Mouse (Mus musculus) lung, embryonic 14.5 days (tissue): ENCODE results near the gene Natd1. TPM values are rescaled to one million over a fixed set of nuclear protein-coding genes. Genes with fewer than 3 reads are reported as not detected.

ENCODE experiments used
- ATAC-seq: fragments of 200-750 bp; cut with Nextera tagmentation; 2 replicates; pipeline ENCODE4 v1.8.0; 2017; ENCODE audit warnings: mild to moderate bottlenecking, moderate TSS enrichment, moderate library complexity; ENCODE audit not compliant: insufficient read depth
- DNase-seq: peaks from one replicate; pipeline ENCODE4 v3.0.0-alpha.2; 2015
- H3K27ac ChIP-seq: fragments of 300-500 bp; sonication (generic); 2 replicates; pipeline ENCODE4 v1.5.1; 2014; ENCODE audit warnings: low read depth, mild to moderate bottlenecking, moderate library complexity
- H3K27me3 ChIP-seq: fragments of 300-500 bp; sonication (generic); 2 replicates; pipeline ENCODE4 v1.6.1; 2014; ENCODE audit warnings: low read length, control low read depth; ENCODE audit not compliant: insufficient read depth
- H3K36me3 ChIP-seq: fragments of 300-500 bp; sonication (generic); 2 replicates; pipeline ENCODE4 v1.6.1; 2014; ENCODE audit warnings: control low read depth; ENCODE audit not compliant: insufficient read depth
- H3K4me1 ChIP-seq: fragments of 300-500 bp; sonication (generic); 2 replicates; pipeline ENCODE4 v1.6.1; 2014; ENCODE audit warnings: antibody characterized with exemption, control low read depth; ENCODE audit not compliant: insufficient read depth
- H3K4me2 ChIP-seq: fragments of 300-500 bp; sonication (generic); 2 replicates; pipeline ENCODE4 v1.6.1; 2014; ENCODE audit warnings: mild to moderate bottlenecking
- H3K4me3 ChIP-seq: fragments of 300-500 bp; sonication (generic); 2 replicates; pipeline ENCODE4 v1.5.1; 2014; ENCODE audit warnings: low read depth, low read length
- H3K9ac ChIP-seq: fragments of 300-500 bp; sonication (generic); 2 replicates; pipeline ENCODE4 v1.6.1; 2014
- H3K9me3 ChIP-seq: fragments of 300-500 bp; sonication (generic); 2 replicates; pipeline ENCODE4 v1.6.1; 2016; ENCODE audit warnings: low read depth, low read length, control low read depth
- CTCF ChIP-seq: IDR thresholded peaks from 2 replicates; pipeline ENCODE4 v1.5.1; 2016; ENCODE audit warnings: antibody characterized with exemption, low read depth
- WGBS: fragments of 180-500 bp; shearing (Covaris S2); extraction: QIAGEN DNeasy Blood & Tissue Kit; methylation state at CpG from one replicate; pipeline ENCODE4 v1.1.7; 2014; 5-methylcytosine and 5-hydroxymethylcytosine counted together
- polyA plus RNA-seq: library from polyadenylated mRNA; unstranded; fragments of >200 nt; fragmentation: Nextera tagmentation; extraction: Ambion mirVana; gene quantifications from 2 replicates; pipeline ENCODE4 v1.2.1, GENCODE M21; 2014

Gene Natd1
- polyA plus RNA-seq, 1 experiment from 2014 or later: 19.1 TPM

DNA sequence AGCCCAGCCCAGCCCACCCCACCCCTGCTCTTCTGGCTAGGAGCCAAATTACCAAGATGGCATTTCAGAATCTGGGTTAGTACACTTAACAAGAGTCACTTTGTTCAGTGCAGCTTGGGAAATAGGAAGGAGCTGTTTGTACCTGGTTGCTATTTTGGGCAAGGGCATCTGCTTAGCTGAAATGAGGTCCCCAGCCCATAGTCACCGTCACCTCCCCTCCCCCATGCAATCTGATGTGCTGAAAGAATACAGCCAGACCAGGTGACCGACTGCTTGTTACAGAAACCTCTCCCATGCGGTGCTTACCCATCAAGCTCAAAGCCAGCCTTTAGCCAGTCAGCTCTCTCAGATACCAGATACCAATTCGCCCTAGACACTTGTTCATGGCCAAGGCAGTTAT is 51.4 kb downstream of the Natd1 start:
- 85% methylated on average over 4 of the region's 4 CpGs for WGBS
- H3K36me3 ChIP-seq: peaks cover 70% of the 10 kb centered on the region
- H3K4me3 ChIP-seq: no peak overlapping the region
- no peak for TF ChIP-seq CTCF
- H3K27ac ChIP-seq: no peak overlapping the region
- H3K27me3 ChIP-seq: no peaks in the 10 kb centered on the region
- no peak for ATAC-seq
- H3K9me3 ChIP-seq: no peaks in the 10 kb centered on the region
- H3K9ac ChIP-seq: no peak overlapping the region
- no peak overlapping the region for H3K4me2 ChIP-seq
- DNase-seq: no peak
- H3K4me1 ChIP-seq: no peaks in the 10 kb centered on the region

DNA sequence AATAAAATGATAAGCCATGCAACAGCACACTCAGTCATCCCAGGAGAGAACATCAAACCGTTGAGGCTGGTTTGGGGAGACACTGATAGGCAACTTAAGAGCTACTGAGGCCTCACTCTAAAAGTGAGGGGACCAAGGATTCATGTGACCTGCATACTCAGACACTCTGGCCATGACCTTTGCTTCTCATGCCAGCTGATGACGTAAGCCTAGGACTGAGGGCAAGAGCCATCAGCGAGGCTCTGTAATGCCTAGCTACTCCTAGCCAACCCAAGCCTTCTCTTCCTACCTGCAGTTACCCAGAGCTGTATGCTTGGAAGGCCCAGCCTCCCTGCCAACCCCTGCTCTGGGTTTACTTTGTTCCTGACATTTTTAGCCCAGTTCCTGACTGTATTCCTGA is 52.6 kb downstream of the Natd1 start:
- Histone ChIP-seq H3K27ac (no peak overlapping the region), H3K9me3 (no peaks in the 10 kb centered on the region), H3K4me3 (no peak overlapping the region), H3K4me2 (no peak overlapping the region), H3K36me3 (peaks cover 73% of the 10 kb centered on the region), H3K9ac (no peak overlapping the region), H3K27me3 (no peaks in the 10 kb centered on the region), H3K4me1 (no peaks in the 10 kb centered on the region)
- DNase-seq: no peak
- 81% methylated on average over 3 of the region's 3 CpGs for WGBS
- TF ChIP-seq CTCF: no peak
- ATAC-seq: no peak

DNA sequence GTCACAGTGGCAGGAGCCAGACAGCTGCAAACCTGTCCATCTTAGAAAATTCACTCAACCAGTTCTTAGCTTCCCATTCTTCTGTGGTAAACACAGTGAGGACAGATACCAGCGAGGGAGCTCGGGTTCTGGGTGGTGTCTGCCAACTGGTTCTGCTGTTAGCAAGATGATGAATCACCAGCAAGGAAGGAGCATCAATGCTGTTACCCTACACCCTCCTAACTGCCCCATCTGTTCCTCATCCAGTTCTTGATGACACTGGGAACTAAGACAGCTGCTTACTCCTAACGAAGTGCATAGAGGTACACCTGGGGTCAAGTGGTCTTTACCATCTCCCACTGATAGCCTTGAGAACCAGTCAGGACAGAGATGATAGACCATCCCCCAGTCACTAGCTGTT is 58.0 kb downstream of the Natd1 start:
- Histone ChIP-seq H3K4me3 (no peak overlapping the region), H3K9me3 (no peaks in the 10 kb centered on the region), H3K36me3 (peaks cover 82% of the 10 kb centered on the region), H3K4me1 (no peaks in the 10 kb centered on the region), H3K9ac (no peak overlapping the region), H3K27me3 (no peaks in the 10 kb centered on the region), H3K4me2 (no peak overlapping the region), H3K27ac (no peak overlapping the region)
- no peak for ATAC-seq
- DNase-seq: no peak
- no peak for TF ChIP-seq CTCF
- WGBS: 39% methylated on average over 3 of the region's 3 CpGs

Other genes with a start within 250 kb of the Natd1 start
- 64.6 and 69.6 TPM in 2 replicates for gene Llgl1, start 215.0 kb downstream of the Natd1 start, polyA plus RNA-seq
- gene Flii, start 187.5 kb downstream of the Natd1 start, polyA plus RNA-seq: 86.2 and 88.6 TPM in 2 replicates
- gene Mief2, start 186.4 kb downstream of the Natd1 start, polyA plus RNA-seq: 12.9 and 15.3 TPM in 2 replicates
- gene Top3a, start 137.4 kb downstream of the Natd1 start, polyA plus RNA-seq: 20.2 and 22.2 TPM in 2 replicates
- gene Smcr8, start 137.2 kb downstream of the Natd1 start, polyA plus RNA-seq: 6.6 and 8.3 TPM in 2 replicates
- 62.0 and 63.6 TPM in 2 replicates for gene Shmt1, start 103.0 kb downstream of the Natd1 start, polyA plus RNA-seq
- gene Dhrs7b, start 84.1 kb downstream of the Natd1 start, polyA plus RNA-seq: 34.4 and 36.3 TPM in 2 replicates
- gene Tmem11, start 35.5 kb downstream of the Natd1 start, polyA plus RNA-seq: 66.4 and 73.4 TPM in 2 replicates
- gene Map2k3, start 17.3 kb upstream of the Natd1 start, polyA plus RNA-seq: 100.0 and 102 TPM in 2 replicates
- 0.26 and 0.30 TPM in 2 replicates for gene Kcnj12, start 107.8 kb upstream of the Natd1 start, polyA plus RNA-seq
- gene Tnfrsf13b, start 212.0 kb upstream of the Natd1 start, polyA plus RNA-seq: 2.3 and 2.4 TPM in 2 replicates